Mouse (Mus musculus): ENCODE results near the gene Dhrs4.

The Dhrs4 gene

GRCm38 (mm10) chr14:55484430-55485085 lies 6.0 kb downstream of the Dhrs4 start:
- no peak for DNase-seq (ENCODE audit: extremely low read depth, low read depth, low spot score)

DNA sequence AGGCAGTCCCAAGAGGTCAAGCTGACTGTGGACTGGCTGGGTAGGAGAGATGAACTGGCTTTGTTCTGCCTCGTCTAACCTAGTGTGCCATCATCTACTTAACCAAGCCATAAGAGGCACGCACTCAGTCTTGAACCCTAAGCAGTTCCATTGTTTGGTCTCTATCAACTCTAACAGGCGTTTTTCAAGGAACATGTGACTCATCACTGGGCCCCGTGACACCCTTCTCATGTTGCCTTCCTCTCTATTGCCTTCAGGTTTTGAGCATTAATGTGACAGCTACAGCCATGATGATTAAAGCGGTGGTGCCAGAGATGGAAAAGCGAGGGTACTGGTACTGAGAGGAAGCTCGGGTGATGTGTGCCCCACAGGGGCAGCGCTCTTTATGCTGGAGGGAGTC lies 8.3 kb downstream of the Dhrs4 start:
- DNase-seq (ENCODE audit: extremely low read depth, low read depth, low spot score): no peak

DNA sequence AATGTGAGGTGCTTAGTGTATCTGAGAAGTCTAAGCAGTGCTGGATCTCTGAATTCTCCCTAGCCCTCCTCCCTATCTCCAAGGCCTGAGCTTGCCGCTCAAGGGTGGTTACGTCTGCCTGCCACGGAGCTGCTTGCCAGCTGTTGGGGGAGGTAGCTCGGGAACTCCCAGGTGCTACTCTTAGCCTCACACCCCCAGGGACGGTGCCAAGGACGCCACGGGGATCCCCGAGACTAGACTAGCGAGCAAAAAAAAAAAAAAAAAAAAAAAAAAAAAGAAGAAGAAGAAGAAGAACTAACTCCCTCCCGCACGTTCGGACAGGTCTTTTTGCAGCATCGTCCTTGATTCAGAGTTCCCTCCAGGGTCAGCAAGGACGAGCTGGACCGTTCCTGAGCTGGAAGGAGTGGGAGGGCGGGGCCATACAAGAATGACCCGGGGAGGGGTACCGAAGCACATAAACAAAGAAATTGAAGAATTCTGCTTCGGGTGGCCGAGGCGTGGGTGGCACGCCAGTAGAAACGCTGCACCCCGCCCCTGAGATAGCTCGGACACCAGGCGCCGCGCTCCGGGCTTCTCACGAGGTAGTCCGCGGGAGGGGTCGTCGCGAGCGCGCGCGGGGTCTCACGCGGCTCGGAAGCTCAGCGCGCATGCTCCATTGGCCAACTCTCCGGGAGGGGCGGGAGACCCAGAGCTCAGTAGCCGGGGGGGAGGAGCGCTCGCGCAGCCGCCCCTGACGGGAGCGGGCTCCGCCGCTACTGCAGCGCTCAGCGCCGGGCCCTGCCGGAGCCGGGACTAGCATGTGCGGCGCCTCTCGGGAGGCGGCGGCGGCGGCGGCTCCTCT lies 12.0 kb downstream of the Dhrs4 start, which contains the start of gene Carmil3:
TSS of gene Carmil3 (plus strand) at position 291 of the 841 bp plus-strand sequence.
- no peak for DNase-seq (ENCODE audit: extremely low read depth, low read depth, low spot score)

- no peak for DNase-seq (ENCODE audit: extremely low read depth, low read depth, low spot score)
Measured at GRCm38 (mm10) chr14:55491291-55491833, 12.8 kb downstream of the Dhrs4 start.

DNA sequence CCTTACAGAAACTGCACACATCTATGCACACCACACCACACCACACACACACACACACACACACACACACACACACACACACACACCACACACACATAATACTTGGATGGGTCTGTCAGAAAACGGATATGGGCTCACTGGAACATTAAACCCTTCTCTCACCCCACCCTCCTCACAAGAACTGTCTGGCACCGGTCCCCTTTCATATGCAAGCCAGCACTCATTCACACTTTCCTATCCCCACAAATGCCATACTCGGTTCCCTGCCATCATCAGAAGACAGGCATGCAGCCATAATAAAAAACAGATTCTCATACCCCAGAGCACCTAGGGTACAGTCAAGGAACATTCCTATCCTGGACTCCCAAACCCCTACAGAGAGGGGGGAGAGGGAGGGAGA lies 13.5 kb downstream of the Dhrs4 start:
- no peak for DNase-seq (ENCODE audit: extremely low read depth, low read depth, low spot score)

GRCm38 (mm10) chr14:55495509-55496240 lies 17.1 kb downstream of the Dhrs4 start:
- DNase-seq (ENCODE audit: extremely low read depth, low read depth, low spot score): no peak

- DNase-seq (ENCODE audit: extremely low read depth, low read depth, low spot score): no peak
Measured at GRCm38 (mm10) chr14:55496761-55497448, 18.3 kb downstream of the Dhrs4 start.

DNA sequence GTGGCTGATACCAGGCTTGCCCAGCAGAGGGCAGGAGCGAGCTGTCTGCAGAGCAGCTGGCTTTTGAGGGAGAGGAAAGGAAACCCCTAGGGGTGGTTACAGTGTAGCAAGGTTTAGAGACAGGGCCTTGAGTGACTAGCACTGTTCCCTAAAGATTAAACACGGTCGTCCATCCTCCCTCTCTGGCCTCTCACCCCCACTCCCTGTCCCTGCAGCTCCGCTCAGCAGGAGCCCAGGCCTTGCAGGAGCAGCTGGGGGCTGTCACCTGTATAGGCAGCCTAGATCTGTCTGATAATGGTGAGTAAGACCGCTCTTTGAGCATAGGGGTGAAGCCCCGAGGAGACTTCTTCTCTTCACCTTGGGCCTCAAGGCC lies 18.9 kb downstream of the Dhrs4 start:
- DNase-seq (ENCODE audit: extremely low read depth, low read depth, low spot score): no peak

DNA sequence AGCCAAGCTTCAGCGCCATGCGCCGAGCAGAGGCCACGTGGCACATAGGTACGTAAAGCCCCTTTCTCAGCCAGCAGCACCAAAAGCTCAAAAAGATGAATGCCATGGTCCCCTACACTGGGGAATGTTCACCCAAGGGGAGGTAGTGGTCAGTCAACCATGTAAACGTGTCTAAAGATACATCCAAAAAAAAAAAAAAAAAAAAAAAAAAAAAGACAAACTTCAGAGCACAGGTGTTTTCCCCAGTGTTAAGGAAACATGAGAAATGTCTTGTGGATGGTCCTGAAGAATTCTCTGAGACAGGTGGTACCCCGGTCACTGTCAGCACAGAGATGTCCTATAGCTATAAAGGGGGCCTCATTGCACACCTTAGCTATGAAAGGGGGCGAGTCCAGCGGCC lies 27.1 kb downstream of the Dhrs4 start:
- DNase-seq (ENCODE audit: extremely low read depth, low read depth, low spot score): no peak

DNA sequence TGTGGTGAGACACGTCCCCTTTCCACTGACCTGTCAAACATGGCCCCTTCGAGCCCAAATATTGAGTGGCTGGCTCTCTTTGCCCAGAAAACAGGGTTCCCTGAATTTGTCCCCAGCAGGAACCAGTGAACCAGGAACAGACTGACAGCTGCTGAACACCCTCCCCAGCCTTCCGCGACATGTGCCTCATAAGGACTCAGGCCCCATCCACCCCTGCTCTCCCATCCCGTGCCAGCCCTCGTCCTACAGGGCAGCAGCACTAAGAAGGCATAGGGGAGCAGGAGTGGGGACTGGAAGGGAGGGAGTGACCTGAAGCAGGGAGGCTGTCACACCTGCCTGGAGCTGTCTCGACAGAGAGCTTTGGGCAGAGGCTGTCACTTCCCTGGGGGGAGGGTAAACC lies 29.2 kb downstream of the Dhrs4 start:
- DNase-seq (ENCODE audit: extremely low read depth, low read depth, low spot score): no peak

GRCm38 (mm10) chr14:55509540-55509939 lies 31.0 kb downstream of the Dhrs4 start:
- DNase-seq (ENCODE audit: extremely low read depth, low read depth, low spot score): no peak

- no peak for DNase-seq (ENCODE audit: extremely low read depth, low read depth, low spot score)
Measured at GRCm38 (mm10) chr14:55510125-55510731, 31.7 kb downstream of the Dhrs4 start, which contains the start of gene Cpne6. Gene Cpne6 (plus strand): TSS chr14:55510445.

GRCm38 (mm10) chr14:55511037-55511436 lies 32.5 kb downstream of the Dhrs4 start:
- DNase-seq (ENCODE audit: extremely low read depth, low read depth, low spot score): no peak

- no peak for DNase-seq (ENCODE audit: extremely low read depth, low read depth, low spot score)
Measured at GRCm38 (mm10) chr14:55513927-55514326, 35.4 kb downstream of the Dhrs4 start.

DNA sequence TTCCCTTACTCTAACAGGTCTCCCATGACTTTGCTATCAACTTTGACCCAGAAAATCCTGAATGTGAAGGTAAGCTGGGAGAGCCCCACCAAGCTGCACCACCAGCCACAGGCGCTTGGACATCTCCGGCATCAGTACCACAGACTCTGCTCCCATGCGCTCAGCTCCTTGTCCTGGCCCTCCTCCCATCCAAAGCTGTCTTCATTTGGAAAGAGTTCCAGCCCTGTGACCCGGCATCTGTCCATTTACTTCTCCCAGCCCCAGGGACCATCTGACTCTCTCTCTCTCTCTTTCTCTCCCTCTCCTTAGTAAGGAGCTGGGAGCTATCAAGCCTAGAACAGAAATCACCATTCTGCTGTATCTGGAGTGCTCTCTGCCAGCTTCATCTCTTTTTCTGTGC lies 37.3 kb downstream of the Dhrs4 start:
- DNase-seq (ENCODE audit: extremely low read depth, low read depth, low spot score): no peak

GRCm38 (mm10) chr14:55518897-55519296 lies 40.3 kb downstream of the Dhrs4 start:
- no peak for DNase-seq (ENCODE audit: extremely low read depth, low read depth, low spot score)

DNA sequence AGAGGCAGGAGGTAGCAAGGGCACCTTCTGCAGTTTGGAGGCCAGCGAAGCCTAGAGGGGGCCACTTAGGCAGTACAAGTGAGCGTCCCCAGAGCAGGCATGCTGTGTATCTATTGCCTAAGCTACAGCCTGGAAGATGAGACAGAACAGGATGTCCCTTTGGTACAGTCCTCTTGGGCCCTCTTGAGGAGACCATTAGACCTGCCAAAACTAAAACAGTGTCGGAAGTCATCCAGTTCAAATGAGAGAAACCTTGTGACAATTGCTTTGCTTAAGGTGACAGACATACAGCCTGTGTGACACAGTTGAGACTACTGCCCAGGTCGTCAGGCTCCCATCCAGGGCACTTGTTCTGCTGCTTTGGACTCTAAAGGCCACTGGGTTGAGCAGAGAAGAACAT lies 41.0 kb downstream of the Dhrs4 start:
- no peak for DNase-seq (ENCODE audit: extremely low read depth, low read depth, low spot score)

- no peak for DNase-seq (ENCODE audit: extremely low read depth, low read depth, low spot score)
Measured at GRCm38 (mm10) chr14:55520451-55521361, 42.1 kb downstream of the Dhrs4 start.

DNA sequence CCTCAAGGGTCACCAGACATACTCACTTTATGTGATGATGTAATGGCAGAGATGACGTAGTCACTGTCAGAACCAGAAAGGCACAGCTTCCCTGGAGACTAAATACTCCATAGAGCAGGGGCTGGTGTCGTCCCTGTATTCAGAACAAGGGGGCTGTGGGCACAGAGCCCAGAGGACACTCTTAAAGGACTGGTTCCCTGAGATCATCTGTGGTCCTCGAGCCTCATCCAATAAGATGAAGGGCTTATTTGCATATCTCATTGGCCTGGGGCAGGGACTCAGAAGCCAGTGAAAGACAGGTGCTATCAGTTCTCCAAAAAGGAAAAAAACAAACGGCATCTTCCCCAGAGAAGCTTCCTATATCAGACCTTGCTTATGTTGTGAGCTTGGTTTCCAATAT lies 45.5 kb downstream of the Dhrs4 start:
- DNase-seq (ENCODE audit: extremely low read depth, low read depth, low spot score): no peak
